In the genomic region with DNA sequence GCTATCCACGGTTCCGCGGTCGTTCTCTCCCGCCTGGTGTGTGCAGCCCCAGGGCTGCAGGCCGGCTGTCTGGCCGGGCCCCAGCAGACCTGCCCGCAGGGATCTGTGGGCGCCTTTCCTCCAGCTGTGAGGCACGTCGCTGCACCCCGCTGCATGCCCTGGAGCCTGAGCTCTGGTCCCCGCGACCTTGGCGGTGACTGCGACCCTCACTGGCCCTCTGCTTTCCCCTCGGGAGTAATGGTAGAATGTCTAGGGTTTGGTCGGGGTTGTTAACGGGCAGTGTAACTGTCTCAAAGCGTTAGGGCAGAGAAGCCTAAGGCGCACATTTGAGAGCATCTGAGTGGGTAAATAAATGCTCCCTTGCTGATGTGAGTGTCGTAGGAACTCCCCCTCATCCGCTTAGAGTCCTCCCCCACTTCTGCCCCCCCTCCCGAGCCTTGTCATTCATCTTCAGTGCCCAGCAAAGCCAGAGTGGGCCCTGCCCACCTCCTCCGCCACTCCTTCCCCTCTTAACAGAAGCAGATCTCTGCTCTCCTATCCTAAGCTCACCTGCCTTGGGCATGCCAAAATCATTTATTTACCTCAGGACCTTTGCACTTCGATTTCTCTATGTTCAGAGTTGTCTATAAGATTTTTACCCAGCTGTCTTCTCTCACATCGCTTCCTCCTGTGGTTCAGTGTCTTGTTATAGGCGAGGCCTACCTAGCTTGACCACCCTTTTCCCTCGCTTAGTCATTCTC, we compare ENCODE assay signal across 8 mouse cellular contexts. TPM values are rescaled to one million over a fixed set of nuclear protein-coding genes. Genes with fewer than 3 reads are reported as not detected.
A peak's percentile ranks its signal among the peaks of the same experiment; 100 is the strongest.
DNase-seq lines count a peak whose midpoint lies in the region; ATAC-seq and TF ChIP-seq lines count a peak whose summit lies in the region.

No protein-coding gene starts in this region.

- H3K27me3 ChIP-seq in forebrain, embryonic 13.5 days = no peaks in the 10 kb centered on the region
- H3K27me3 ChIP-seq in stomach, postnatal 0 days (ENCODE audit: control insufficient read depth, insufficient read depth, low read length) = no peaks in the 10 kb centered on the region

- TF ChIP-seq EP300 in stomach, postnatal 0 days (optimal IDR thresholded peaks at IDR 0.05) = no peak

- H3K9ac ChIP-seq in forebrain, embryonic 13.5 days = peak overlapping the region; percentile 94
- peak overlapping the region; percentile 91 for H3K9ac ChIP-seq in stomach, postnatal 0 days (ENCODE audit: low read length)

- H3K9me3 ChIP-seq in forebrain, embryonic 13.5 days (replicated peaks) = no peaks in the 10 kb centered on the region
- H3K9me3 ChIP-seq in stomach, postnatal 0 days (ENCODE audit: control insufficient read depth, low read length) = no peaks in the 10 kb centered on the region

- H3K36me3 ChIP-seq in forebrain, embryonic 13.5 days (ENCODE audit: poor library complexity, severe bottlenecking) = no peaks in the 10 kb centered on the region; the same call in 1 of the 2 replicates
- no peaks in the 10 kb centered on the region for H3K36me3 ChIP-seq in macrophage (ENCODE audit: inconsistent target)
- no peaks in the 10 kb centered on the region; the same call in 1 of the 2 replicates for H3K36me3 ChIP-seq in stomach, postnatal 0 days (ENCODE audit: control insufficient read depth, insufficient read depth, low read length)

- H3K79me2 ChIP-seq in macrophage (ENCODE audit: inconsistent target) = peaks cover 52% of the 10 kb centered on the region

- 9% methylated on average over 29 of the region's 29 CpGs for WGBS in forebrain, embryonic 13.5 days
- 3% methylated on average over 29 of the region's 29 CpGs for WGBS in macrophage (ENCODE audit: missing documents)
- 7% methylated on average over 27 of the region's 29 CpGs for WGBS in stomach, postnatal 0 days

- no peak for TF ChIP-seq CTCF in stomach, postnatal 0 days (IDR thresholded peaks at IDR 0.05; ENCODE audit: low read depth)

- peak overlapping the region; percentile 86 for H3K4me2 ChIP-seq in forebrain, embryonic 13.5 days
- peak overlapping the region; percentile 83 for H3K4me2 ChIP-seq in stomach, postnatal 0 days (replicated peaks; ENCODE audit: low read depth)

- no peak for ATAC-seq in forebrain, embryonic 13.5 days
- no peak for ATAC-seq in stomach, postnatal 0 days (ENCODE audit: low FRiP score, low TSS enrichment)

- DNase-seq in right cerebral cortex, adult 18-20 months = peak; percentile 28
- DNase-seq in right cerebral cortex, postnatal 36 days (ENCODE audit: low spot score in 2 of 2) = no peak
- peak; percentile 31 for DNase-seq in adipocyte (ENCODE audit: low spot score)
- peak; percentile 20 for DNase-seq in kidney, postnatal 14 days
- DNase-seq in stomach, postnatal 0 days (ENCODE audit: low spot score) = peak; percentile 30
- DNase-seq in layer of hippocampus, adult 11-12 months (ENCODE audit: low spot score) = no peak

- H3K27ac ChIP-seq in forebrain, embryonic 13.5 days = peak overlapping the region; percentile 83
- H3K27ac ChIP-seq in macrophage = peak overlapping the region; percentile 35; the same call in 1 of the 2 replicates
- peak overlapping the region; percentile 87 for H3K27ac ChIP-seq in stomach, postnatal 0 days (replicated peaks)

- H3K4me1 ChIP-seq in forebrain, embryonic 13.5 days = peaks cover 28% of the 10 kb centered on the region
- peaks cover 3% of the 10 kb centered on the region; the same call in 1 of the 2 replicates for H3K4me1 ChIP-seq in stomach, postnatal 0 days (replicated peaks; ENCODE audit: control insufficient read depth, insufficient read depth)

- peak overlapping the region; percentile 90 for H3K4me3 ChIP-seq in forebrain, embryonic 13.5 days
- peak overlapping the region; percentile 58 for H3K4me3 ChIP-seq in macrophage (ENCODE audit: inconsistent target)
- peak overlapping the region; percentile 86 for H3K4me3 ChIP-seq in stomach, postnatal 0 days (ENCODE audit: low read depth, low read length)

RNA-seq across cellular contexts. Expression of gene Mapk9, which starts 0.7 kb away (rescaled TPM):
- polyA plus RNA-seq in forebrain, embryonic 13.5 days (2015; fragmentation: Nextera tagmentation; extraction: Ambion mirVana) = 33.1 and 33.2 TPM in 2 replicates
- 100 to 1,000 TPM in 11 of 26 experiments, 10 to 100 TPM in 15; 31.7 to 162 (median 87.4) TPM for total RNA-seq in macrophage (2018; cell fraction: chromatin; rRNA removed)
- total RNA-seq in macrophage (2018; cell fraction: cytosol; rRNA removed) = 10 to 100 TPM; 24.5 to 64.3 (median 38.0) TPM
- 100 to 1,000 TPM in 4 of 26 experiments, 10 to 100 TPM in 22; 24.4 to 131 (median 68.5) TPM for total RNA-seq in macrophage (2018; cell fraction: nucleus; rRNA removed)
- polyA plus RNA-seq in macrophage (2018) = 33.3 to 49.2 TPM (median 41.3 TPM) in 3 replicates
- polyA plus RNA-seq in stomach, postnatal 0 days (2015; fragmentation: Nextera tagmentation; extraction: Ambion mirVana) = 19.2 and 19.7 TPM in 2 replicates

RNA-seq across cellular contexts. Expression of gene Gfpt2, which starts 53.3 kb away (rescaled TPM):
- polyA plus RNA-seq in forebrain, embryonic 13.5 days (2015; fragmentation: Nextera tagmentation; extraction: Ambion mirVana) = 6.9 and 7.0 TPM in 2 replicates
- total RNA-seq in macrophage (2018; cell fraction: chromatin; rRNA removed) = 1 to 10 TPM in 4 of 26 experiments, under 1 TPM in 2, not detected in 20; 0.35 to 5.1 (median 2.1) TPM
- 1 to 10 TPM in 1 of 26 experiments, under 1 TPM in 5, not detected in 20; 0.03 to 1.1 (median 0.18) TPM for total RNA-seq in macrophage (2018; cell fraction: cytosol; rRNA removed)
- total RNA-seq in macrophage (2018; cell fraction: nucleus; rRNA removed) = 1 to 10 TPM in 2 of 26 experiments, under 1 TPM in 3, not detected in 21; 0.24 to 1.7 (median 0.68) TPM
- not detected in 3 replicates for polyA plus RNA-seq in macrophage (2018)
- 2.3 and 2.8 TPM in 2 replicates for polyA plus RNA-seq in stomach, postnatal 0 days (2015; fragmentation: Nextera tagmentation; extraction: Ambion mirVana)

RNA-seq across cellular contexts. Expression of gene Rasgef1c, which starts 54.4 kb away (rescaled TPM):
- polyA plus RNA-seq in forebrain, embryonic 13.5 days (2015; fragmentation: Nextera tagmentation; extraction: Ambion mirVana) = 5.7 and 6.3 TPM in 2 replicates
- not detected for total RNA-seq in macrophage (2018; cell fraction: chromatin; rRNA removed)
- total RNA-seq in macrophage (2018; cell fraction: cytosol; rRNA removed) = not detected
- total RNA-seq in macrophage (2018; cell fraction: nucleus; rRNA removed) = not detected
- polyA plus RNA-seq in macrophage (2018) = not detected in 3 replicates
- polyA plus RNA-seq in stomach, postnatal 0 days (2015; fragmentation: Nextera tagmentation; extraction: Ambion mirVana) = 0.57 and 0.74 TPM in 2 replicates

Comparison
In these comparisons a context has a peak if more than half of its experiments do, and no peak if none do; other contexts are left out.
1. DNase-seq: peak in right cerebral cortex, adult 18-20 months (single experiment), adipocyte (single experiment), kidney, postnatal 14 days (single experiment) and stomach, postnatal 0 days (single experiment); none in right cerebral cortex, postnatal 36 days (0 of 2) and layer of hippocampus, adult 11-12 months (single experiment).
2. H3K27ac ChIP-seq: peak in every context shown above with its lines; median percentile 87 in stomach, postnatal 0 days; 83 in forebrain, embryonic 13.5 days; 35 in macrophage.
3. Peak in every context shown above with its lines, with median percentiles within 50 percentile points of each other: H3K4me3 ChIP-seq.